Mouse (Mus musculus) G1E-ER4 (cell line): ENCODE measurements around the gene Lsm11. TPM values are rescaled to one million over a fixed set of nuclear protein-coding genes. Genes with fewer than 3 reads are reported as not detected.

Source experiments
- GATA1 ChIP-seq: IDR thresholded peaks from one replicate; pipeline ENCODE4 v1.8.0; 2012; ENCODE audit warnings: low read length, inconsistent platforms
- polyA plus RNA-seq: library from polyadenylated mRNA; stranded (reverse); fragments of >175 nt; gene quantifications from 2 replicates; pipeline ENCODE4 v1.2.3, GENCODE M21; 2012

Lsm11 gene
- polyA plus RNA-seq, 1 experiment, result 45.9 TPM

DNA sequence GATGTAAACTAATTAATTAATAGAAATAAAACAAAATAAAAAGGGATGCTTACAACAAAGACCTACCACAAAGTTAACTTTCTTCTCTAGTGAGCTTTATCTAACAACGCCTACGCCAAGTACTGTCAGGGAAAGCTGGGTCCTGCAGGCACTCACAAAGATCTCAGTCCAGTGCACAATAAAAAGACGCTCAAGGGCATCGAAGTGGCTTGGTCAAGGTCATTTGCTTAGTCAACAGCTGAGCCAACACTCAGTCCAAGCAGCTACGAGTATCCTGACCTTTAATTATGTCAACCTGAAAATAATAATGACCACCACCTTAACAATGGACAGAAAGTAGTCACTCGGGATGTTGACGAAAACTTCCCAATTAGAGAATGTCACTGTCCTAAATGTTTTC, 2.5 kb downstream of the Lsm11 start:
- TF ChIP-seq GATA1, result no peak

- TF ChIP-seq GATA1, result no peak
Measured at GRCm38 (mm10) chr11:45938917-45939316, 5.8 kb downstream of the Lsm11 start.

- no peak for TF ChIP-seq GATA1
Measured at GRCm38 (mm10) chr11:45937478-45937877, 7.3 kb downstream of the Lsm11 start.

DNA sequence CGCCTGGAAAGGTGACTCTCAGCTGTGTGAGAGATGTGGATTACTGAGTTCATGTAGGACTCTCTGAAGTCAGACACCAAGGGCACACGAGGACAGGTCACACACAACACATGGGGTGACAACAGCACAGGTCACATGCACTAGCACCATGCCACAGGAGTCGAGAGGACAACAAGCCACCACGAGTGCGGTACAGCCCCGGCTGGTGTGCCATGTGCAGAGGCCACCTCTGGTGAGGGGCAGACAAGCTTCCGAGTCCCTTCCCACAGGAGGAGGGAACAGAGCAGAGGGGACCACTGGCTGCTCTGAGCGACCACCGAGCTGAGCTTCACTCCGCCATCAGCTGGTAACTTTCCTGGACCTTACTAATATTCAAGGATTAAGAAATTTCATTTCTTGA, 12.0 kb downstream of the Lsm11 start:
- no peak for TF ChIP-seq GATA1

GRCm38 (mm10) chr11:45929541-45929940, 15.2 kb downstream of the Lsm11 start:
- TF ChIP-seq GATA1, result no peak

DNA sequence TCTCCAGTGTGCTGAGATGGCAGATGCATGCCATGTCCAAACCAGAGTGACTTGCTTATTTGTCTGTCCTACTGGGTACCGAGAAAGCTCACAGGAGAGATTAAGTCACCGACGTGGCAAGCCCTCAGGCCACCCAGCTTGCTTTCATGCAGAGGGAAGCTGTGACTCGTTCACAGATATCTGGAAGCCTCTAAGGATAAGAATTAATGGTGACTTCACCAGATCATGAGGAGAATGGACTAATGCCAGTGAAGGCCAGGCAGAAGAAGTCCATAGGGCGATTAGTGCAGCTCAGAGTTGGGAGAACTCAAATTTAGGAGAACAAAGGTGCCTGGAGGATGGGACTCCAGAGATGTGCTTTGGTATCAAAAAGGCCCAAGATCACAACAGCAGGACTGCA, 17.3 kb downstream of the Lsm11 start:
- no peak for TF ChIP-seq GATA1

- no peak for TF ChIP-seq GATA1
Measured at GRCm38 (mm10) chr11:45926640-45927082, 18.1 kb downstream of the Lsm11 start.

GRCm38 (mm10) chr11:45925436-45925835, 19.3 kb downstream of the Lsm11 start:
- no peak for TF ChIP-seq GATA1

DNA sequence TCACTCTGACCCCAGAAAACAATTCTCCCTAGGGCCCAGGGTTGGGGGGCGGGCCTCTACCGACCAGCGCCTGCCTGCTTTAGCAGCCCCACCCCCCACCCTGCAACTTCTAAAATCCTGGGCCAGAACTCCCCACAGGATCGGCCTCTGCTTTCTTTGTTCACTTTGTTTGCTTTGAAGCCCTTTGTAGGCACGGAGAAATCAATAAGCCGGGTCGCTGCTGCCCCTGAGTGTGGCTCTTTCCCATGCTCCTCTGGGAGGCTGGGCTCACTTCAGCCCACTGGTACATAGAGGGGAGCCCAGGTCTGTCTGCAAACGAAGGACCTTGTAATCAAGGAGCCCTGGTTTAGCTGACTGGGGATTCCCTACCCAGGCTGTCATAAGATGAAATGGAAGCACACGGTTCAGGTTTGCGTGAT, 23.2 kb downstream of the Lsm11 start:
- TF ChIP-seq GATA1, result no peak

DNA sequence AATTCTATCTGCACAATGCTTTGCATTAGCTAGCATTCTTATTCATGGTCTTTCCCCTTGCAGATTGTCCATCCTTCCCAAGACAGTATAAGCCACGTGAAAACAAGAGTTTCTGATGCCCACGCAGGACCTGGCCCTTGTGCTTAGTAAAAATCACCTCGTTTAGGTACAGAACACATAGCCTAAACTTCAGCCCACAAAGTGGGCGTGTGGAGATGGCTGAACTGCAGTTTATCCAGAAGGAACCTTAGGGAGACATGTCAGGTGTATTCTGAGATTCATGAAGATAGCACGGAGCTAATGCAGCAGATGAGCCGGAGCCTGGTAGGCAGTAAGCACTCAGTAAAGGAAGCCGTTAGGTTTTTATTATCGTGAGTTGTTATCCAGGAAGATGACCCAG, 23.7 kb downstream of the Lsm11 start:
- no peak for TF ChIP-seq GATA1

DNA sequence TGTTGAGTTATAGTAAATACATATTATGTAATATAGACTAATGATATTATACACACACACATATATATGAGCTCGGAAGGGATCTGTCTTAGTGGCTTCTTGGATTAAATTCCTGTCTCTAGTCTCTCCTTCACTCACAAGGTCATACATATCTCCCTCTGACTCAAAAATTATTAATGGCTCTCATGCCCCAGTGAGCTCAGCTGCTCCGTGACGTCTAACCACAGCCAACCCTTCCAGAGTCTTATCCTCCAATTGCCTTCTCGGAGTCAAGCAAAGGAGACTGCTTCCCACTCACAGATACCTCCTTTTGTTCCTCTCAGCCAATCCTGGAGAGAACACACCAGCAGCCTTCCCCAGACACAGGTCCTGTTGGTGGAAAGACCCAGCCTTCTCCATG, 25.9 kb downstream of the Lsm11 start:
- no peak for TF ChIP-seq GATA1

DNA sequence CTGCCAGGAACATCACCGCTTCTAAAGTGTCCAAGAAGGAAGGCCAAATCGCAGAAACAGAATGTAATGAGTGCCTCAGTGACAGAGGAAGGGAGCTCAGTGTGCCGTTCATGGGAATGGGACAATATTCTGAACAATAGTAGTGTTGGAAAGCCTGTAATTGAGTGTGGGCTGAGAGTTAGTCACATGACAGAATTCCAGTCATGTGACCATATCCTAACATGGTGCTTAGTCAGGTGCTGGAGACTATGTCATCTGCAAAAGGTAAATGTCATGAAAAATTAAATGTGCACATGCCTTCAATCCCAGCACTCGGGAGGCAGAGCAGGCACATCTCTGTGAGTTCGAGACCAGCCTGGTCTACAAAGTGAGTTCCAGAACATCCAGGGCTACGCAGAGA, 26.7 kb downstream of the Lsm11 start:
- TF ChIP-seq GATA1, result no peak

DNA sequence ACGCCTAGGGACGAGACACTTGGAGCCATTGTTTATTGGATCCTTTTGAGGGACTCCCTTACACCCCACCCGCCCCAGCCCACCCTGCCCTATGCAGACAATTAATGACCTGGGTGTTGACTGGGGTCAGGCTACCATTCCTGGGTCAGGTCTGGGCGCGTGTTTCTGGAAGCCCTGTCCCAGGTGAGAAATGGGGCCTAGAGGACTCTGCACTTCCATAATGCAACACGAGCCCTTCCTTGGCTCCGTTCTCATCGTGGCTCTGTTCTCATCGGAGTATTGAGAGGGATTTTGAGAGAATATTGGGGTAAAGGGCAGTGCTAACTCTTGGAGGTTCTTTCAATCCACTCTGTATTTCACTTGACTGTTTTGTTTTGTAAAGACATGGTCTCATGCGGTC, 28.5 kb downstream of the Lsm11 start:
- TF ChIP-seq GATA1, result no peak

DNA sequence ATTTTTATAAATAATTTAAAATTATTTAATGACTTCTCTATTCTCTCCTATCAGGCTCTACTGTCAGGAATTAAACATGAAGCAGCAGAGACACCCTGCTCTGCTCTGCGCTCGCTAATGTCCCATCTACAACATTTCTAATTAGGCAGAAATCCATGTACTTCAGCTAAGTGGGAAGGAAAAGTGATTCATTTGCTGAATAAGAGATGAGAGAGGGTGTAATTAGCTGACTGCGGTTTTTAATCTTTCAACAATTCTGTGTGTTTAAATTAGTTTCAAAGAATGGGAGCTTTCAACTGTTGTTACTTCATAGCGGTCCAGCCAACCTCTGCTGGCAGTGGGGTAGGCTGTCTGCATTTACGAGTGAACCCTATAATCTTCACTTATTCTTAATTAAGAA, 34.0 kb downstream of the Lsm11 start:
- no peak for TF ChIP-seq GATA1

GRCm38 (mm10) chr11:45908894-45909293, 35.8 kb downstream of the Lsm11 start:
- TF ChIP-seq GATA1, result no peak

GRCm38 (mm10) chr11:45908070-45908469, 36.7 kb downstream of the Lsm11 start:
- TF ChIP-seq GATA1, result no peak

- TF ChIP-seq GATA1, result no peak
Measured at GRCm38 (mm10) chr11:45907301-45907700, 37.4 kb downstream of the Lsm11 start.

GRCm38 (mm10) chr11:45906109-45906786, 38.5 kb downstream of the Lsm11 start:
- TF ChIP-seq GATA1, result no peak
